Mouse (Mus musculus) ES-CJ7 (cell line): Measurements from ENCODE around the gene Snx3.
A peak's percentile ranks its signal among the peaks of the same experiment; 100 is the strongest.

Experiments
- DNase-seq: peaks from one replicate; pipeline ENCODE4 v3.0.0; 2011; ENCODE audit warnings: low read depth, low spot score

Gene Snx3

GRCm38 (mm10) chr10:42578698-42579474, 77.1 kb downstream of the Snx3 start:
- DNase-seq = no peak

GRCm38 (mm10) chr10:42579475-42580130, 77.8 kb downstream of the Snx3 start:
- peak; percentile 53 for DNase-seq

GRCm38 (mm10) chr10:42580131-42580950, 78.5 kb downstream of the Snx3 start:
- DNase-seq = peak; percentile 75

GRCm38 (mm10) chr10:42580951-42581277, 79.1 kb downstream of the Snx3 start:
- no peak for DNase-seq

DNA sequence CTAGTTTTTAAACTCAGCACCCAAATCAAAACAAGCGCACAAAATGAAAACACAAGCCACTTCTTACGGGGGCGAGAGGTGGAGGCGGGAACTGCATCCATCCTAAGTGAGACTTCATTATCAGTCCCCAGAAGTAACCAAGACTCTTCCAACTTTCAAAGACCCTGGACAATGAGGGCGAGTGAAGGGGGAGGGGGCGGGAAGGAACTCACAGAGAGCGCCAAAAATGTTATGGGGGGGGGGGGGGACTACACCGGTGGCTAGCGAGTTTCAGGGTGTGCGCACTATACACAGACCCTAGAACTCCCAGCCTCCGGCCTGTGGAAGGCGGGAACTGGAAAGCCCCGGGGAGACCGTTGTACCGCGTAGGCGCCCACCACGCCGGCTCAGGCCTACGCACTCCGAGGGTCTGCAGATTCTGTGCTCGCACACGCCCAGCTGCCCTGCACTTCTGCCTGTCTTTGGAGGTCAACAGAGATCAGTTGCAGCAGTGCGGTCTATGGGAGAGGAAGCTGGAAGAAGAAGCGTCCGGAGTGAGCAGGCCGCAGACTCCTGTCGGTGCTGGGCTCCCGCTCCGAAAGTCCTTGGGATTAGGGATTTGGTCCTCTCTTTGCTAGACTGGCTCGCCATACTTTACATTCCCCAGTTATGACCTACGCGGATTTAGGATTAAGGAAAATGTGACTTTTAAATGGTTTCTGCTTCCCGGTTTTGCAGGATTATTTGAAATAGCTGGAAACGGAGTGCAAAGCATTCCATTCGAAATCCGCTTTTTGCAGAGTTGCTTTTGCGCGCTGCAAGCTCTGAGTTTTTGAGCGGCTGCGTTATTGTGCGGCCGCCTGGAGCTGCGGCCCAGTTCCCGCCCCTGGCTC, 80.1 kb downstream of the Snx3 start:
- DNase-seq = peak; percentile 65

DNA sequence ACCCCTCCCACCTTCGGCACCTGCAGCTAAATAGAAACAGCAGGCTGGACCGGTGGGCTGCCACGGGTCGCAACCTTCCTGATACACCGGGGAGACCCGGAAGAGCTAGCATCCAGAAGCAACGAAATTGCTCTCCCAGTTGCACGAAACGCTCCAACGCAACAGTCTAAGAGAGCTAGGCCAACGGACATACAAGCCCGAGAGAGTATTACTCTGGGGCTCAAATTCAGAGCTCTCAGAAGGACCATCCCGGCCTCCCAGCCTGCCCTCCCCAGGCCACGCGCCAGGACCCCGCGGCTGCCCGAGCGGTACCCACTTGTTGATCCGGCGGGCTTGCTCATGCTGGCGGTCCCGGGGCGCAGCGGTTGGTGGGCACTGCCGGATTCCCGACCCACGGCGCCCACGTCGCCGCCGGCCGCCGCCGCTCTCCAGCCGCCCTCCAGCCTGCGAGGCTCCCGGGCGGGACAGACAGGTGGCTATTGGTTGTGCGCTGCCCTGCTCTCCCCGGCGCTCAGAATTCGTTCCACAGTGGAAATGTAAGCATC, 80.8 kb downstream of the Snx3 start:
- DNase-seq = no peak

DNA sequence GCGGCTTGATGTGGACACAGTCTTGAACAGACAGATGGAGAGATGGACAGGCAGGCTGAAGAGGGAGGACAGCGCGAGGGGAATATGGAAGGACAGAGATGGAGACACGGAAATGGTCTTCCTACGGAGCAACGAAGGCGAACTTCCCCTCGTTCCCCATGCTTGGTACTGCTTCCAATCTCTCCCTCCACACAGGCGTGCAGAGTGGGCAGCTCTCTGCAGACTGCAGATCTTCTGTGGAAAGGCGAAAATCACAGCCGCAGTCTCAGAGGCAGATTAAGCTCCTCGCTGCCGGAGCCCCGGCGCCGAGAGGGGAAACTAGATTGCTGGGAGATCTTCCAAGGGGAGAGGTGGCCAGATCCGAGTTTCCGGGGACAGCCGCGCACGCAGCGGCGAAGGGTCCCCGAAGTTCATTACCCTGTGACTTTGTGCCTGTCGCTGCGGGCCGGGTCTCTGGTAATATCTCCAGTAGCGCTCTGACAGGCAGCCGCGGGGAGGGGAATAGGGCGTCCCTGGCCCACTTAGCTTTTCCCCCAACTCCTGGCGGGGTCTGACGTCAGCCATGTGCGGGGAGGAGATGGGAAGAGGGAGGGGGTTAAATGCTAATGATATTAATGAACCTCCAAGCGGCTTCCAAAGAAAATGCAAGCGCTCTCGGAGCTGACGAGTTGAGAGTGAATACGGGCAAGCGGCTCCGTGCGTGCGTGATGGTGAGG, 81.5 kb downstream of the Snx3 start, which contains the start of the genes Nr2e1 and Ostm1:
Gene Nr2e1, minus strand, starts transcription at position 476 of the 716 bp plus-strand sequence.
Gene Ostm1, plus strand, starts transcription at position 666 of the 716 bp plus-strand sequence.
- DNase-seq = peak; percentile 84

GRCm38 (mm10) chr10:42583902-42584435, 82.1 kb downstream of the Snx3 start:
- no peak for DNase-seq

DNA sequence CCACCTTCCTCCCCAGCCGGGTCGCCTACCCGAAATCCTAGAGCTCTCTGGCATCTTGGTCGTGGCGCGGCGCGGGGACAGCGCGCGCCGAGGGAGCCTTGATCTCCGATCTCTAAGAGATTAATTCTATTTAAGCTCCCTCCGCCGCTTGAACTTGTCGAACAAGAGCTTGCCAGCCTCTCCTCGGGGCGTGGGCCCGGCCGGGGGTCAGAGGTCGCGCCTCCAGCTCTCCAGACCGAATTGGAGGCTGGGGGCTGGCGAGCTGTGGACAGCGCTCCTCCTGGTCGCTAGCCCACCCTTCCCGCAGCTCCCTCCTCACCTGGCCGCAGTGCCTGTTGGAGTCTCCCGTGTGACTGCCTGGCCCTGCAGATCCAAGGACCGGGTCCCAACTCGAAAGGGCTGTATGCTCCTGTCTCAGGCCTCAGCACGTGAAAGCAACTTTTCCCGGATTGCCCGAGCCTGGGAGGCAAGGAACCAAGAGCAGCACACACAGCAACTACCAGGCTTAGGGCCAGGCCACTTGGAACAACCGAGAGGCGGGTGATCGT, 82.7 kb downstream of the Snx3 start:
- peak; percentile 54 for DNase-seq
